Mouse (Mus musculus) embryo, embryonic 11 days (tissue): ENCODE data around the gene Gab1.

Source experiments
- DNase-seq: peaks from one replicate; pipeline ENCODE4 v3.0.0-alpha.2; 2015

Gab1 gene

GRCm38 (mm10) chr8:80872688-80873087 is 7.6 kb downstream of the Gab1 start:
- DNase-seq: no peak

- no peak for DNase-seq
These were observed 8.9 kb downstream of the Gab1 start for GRCm38 (mm10) chr8:80871400-80871799.

- no peak for DNase-seq
These were observed 9.6 kb downstream of the Gab1 start for GRCm38 (mm10) chr8:80870535-80871204.

- DNase-seq: peak; percentile 31
These were observed 10.4 kb downstream of the Gab1 start for GRCm38 (mm10) chr8:80869881-80870328.

DNA sequence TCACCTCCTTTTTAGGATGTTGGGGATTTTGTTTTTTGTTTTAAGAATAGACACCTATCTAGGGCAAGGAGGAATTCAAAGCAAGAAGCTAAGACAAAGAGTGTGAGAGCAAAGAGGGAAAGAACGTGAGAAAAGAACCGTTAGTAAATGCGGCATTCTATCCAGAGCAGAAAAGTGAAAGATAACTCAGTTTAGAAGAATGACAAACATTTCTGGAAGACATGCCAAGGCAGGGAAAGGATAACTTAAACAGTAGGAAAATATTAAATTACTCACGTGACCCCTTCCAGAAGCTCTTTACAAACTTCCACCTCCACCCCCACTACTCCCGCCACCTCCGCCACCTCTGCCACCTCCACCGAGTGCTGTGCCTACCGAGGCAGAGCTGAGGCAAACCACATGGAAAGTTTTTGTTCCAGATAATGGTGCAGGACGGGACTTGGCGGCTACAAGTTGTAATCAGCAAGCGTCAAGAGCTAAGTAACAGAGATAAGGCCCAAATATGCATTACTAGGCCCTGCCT is 11.5 kb downstream of the Gab1 start:
- DNase-seq: no peak

DNA sequence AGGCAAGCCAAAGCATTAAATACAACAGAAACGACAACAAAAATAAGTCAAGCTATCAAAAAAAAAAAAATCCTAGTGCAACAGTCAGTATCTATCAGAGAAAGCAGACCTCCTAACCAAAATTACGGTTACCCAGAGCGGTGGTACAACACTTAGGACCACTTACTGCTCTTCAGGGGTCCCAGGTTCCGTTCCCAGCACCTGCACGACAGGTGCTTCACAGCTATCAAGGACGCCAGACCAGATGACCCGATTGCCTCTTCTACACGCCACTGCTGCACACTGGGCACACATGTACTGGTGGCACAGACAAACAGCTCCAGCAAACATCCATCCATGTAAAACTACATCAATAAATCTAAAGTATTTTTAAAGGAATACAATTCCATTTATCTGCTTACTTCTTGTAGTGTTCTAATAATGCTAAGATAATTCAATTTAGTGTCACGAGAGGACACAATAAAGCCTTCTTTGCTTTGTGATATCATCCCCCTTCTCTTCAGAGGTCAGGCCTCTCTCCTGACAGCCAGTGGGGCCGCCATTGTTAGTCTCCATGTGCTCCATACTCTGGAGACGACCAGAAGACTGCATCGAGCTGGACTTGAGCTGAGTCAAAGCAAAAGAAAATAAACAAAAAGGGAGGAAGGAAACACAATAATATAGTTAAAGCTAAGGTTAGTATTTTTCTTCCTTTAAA is 12.2 kb downstream of the Gab1 start:
- DNase-seq: no peak

DNA sequence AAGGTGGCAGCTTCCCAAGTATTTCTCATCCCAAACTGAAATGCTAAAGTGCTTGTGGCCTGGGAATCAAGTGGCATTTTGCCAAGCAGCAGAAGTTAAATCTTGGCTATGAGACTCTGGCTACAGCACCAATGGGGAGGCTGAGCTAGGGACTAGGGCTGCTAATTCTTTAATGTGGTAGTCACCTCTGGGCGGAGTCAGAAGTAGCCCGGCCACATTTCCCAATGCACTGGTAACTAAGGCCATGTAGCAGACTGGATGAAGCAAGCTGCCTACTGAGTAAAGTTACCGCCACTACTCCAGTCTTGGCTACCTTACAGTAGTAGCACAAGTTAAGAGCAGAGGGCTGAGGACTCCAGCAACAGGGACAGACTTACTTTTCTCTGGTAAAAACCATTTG is 12.7 kb downstream of the Gab1 start:
- DNase-seq: no peak

- no peak for DNase-seq
These were observed 15.0 kb downstream of the Gab1 start for GRCm38 (mm10) chr8:80865181-80865784.

- DNase-seq: no peak
These were observed 16.9 kb downstream of the Gab1 start for GRCm38 (mm10) chr8:80863393-80863792.

- DNase-seq: no peak
These were observed 21.0 kb downstream of the Gab1 start for GRCm38 (mm10) chr8:80859180-80859775.

DNA sequence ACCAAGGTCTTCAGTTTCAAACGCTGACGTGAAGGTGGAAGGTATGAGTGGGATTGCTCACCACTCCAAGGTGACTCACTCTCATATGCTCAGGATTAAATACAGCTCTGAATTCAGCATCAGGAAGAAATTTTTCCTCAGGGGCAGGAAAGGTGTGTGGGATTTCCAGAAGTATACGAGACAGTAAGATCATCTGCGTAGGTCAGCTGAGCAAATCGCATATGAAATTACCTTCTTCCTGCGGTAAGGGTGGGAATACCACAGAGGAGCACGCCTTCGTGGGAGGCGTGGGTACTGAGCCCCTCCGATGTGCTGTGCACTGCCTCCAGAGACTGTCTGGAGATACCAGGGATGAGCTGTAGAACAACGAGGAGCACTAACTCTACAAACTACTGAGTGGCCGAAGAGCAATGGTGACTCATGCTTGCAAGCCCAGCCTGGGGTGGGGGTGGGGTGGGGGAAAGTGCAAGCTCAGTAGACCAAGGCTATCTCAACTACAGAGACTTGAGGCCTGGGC is 22.4 kb downstream of the Gab1 start:
- DNase-seq: no peak

DNA sequence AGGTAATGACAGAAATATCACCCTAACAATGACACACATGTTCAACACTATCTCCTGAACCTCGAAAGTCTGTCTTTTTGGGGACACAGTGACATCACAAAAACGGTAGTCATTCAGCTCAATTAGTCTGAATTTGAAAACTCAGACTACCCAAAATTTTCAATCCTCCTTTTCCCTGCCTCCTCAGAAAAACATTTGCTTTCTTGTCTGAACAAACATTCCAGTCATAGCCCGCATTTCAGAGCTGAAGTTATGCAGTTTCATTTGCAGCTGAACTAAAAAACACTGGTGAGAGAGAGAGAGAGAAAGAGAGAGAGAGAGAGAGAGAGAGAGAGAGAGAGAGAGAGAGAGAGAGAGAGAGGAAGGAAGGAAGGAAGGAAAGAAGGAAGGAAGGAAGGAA is 23.2 kb downstream of the Gab1 start:
- no peak for DNase-seq

DNA sequence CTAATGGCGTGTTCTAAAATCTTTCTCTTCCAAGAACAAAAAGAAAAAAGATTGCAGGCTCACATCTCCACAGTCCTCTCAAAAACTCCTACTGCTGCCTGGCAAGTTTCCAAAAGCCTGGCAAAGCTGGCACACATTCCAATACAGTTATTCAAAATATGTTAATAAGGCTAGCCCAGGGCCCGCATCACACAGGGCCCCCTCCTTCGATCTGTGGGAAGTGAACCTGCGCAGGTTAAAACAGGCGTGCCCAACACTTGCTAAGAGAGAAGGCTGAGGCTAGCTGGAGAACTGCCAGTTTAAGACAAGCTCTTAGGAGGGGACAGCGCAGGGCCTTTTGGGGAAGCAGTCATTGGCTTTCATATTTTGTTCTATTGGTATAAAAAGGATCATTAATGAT is 23.7 kb downstream of the Gab1 start:
- DNase-seq: no peak

GRCm38 (mm10) chr8:80853622-80854021 is 26.7 kb downstream of the Gab1 start:
- DNase-seq: no peak

GRCm38 (mm10) chr8:80853208-80853607 is 27.1 kb downstream of the Gab1 start:
- DNase-seq: no peak

GRCm38 (mm10) chr8:80852412-80853165 is 27.7 kb downstream of the Gab1 start:
- no peak for DNase-seq

GRCm38 (mm10) chr8:80851648-80852047 is 28.7 kb downstream of the Gab1 start:
- DNase-seq: no peak

GRCm38 (mm10) chr8:80850013-80850412 is 30.3 kb downstream of the Gab1 start:
- no peak for DNase-seq

DNA sequence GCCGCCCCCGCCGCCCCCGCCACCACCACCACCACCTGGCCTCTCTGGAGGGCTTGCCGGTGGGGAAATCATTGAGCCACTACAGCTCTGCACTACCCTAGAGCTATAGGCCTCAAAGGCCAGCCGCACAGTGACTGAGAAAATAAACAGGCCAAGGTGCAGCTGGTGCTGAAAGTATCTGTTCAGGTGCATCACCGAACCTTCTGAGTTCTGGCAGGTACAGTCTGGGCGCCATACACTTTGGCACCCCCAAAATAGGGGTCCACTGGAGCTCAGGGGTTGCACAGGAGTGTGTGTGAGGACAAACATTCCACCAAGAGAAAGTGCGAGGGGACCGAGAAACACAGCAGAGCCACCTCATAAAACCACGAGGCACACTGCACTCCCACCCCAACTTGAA is 31.7 kb downstream of the Gab1 start:
- no peak for DNase-seq

DNA sequence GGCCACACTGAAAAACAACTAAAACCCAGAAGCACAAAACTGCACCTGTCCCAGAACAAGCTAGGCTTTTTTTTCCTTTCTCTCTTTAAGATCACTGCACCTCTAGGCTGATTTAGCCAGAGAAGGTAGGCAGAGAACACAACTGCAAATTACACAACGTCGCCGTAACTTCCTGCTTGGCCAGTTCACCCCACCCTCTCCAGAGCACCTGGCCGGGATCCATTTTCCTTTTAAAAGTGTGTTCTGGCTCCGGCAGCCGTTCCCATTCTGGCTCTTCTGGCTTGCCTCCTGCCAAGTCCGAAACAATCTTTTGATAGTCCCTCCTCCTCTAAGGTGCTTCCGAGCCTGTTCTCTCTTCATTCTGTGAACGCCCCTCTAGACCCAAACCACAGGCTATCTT is 32.4 kb downstream of the Gab1 start:
- DNase-seq: no peak

DNA sequence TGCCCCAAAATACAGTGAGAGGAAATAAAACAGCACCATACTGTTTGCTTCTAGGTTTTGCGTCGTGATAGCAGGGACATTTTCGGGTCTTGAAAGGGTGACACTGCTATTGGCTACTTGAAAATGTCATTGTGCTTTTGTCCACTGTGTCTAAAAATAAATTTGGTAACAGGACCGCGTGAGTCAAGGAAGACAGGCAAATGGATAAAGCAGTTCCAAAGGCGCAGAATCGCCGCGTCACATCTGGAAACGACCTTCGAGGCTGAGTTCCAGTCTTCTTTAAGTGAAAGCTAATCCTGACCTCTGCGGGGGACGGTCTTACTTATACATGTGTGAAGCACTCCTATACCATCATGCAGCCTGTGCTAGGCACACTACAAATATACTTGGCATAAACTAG is 35.0 kb downstream of the Gab1 start:
- no peak for DNase-seq

DNA sequence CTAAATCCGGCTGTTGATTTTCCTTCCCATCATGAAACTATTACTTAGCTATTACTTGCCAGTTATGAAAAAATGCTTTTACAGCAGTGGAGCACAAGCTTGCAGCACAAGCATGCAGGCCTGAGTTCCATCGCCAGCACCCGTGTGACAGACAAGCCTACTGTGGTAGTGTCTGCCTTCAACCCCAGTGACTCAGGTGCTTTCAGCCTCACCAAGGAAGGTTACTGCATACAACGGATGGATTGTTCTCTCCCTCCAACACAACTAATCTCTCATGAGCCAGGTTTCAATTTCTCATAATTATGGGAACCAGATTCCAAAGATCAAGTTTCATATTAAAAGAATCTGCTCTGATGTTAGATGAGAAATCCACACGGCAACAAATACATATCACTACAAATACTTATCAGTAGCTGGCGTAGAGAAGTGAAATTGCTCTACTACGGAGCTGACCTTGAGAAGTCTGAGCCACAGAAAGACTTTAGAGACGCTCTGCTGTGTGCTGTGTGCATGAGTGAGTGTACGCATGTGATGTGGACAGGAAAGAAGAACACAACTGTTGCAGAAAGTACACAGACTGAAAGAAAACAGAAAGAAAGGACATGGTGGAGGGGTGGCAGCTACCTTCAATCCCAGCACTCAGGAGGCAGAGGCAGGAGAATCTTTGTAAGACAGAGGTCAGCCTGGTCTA is 36.4 kb downstream of the Gab1 start:
- DNase-seq: no peak
